Mouse (Mus musculus): ENCODE measurements at regions not wholly inside any gene's neighbourhood (a gene's known extent, or its start where the extent isn't known, plus 50 kb on each side); places are given as distances from the start of the nearest gene placed in this dataset.

GRCm38 (mm10) chr13:116087541-116088308 lies 221.8 kb downstream of the Isl1 start:
- no peak for DNase-seq (ENCODE audit: low spot score)
- no peaks in the 10 kb centered on the region for H3K36me3 ChIP-seq (replicated peaks)
- WGBS: 68% methylated on average over 4 of the region's 4 CpGs
- H3K27ac ChIP-seq (replicated peaks): no peak overlapping the region
- H3K4me1 ChIP-seq: no peaks in the 10 kb centered on the region
- H3K4me3 ChIP-seq: no peak overlapping the region
- no peaks in the 10 kb centered on the region for H3K9me3 ChIP-seq
- H3K27me3 ChIP-seq (replicated peaks; ENCODE audit: low read depth, poor library complexity, severe bottlenecking): no peaks in the 10 kb centered on the region

- Histone ChIP-seq H3K4me3 (no peak overlapping the region), H3K36me3 (replicated peaks) (no peaks in the 10 kb centered on the region), H3K27ac (replicated peaks) (no peak overlapping the region), H3K9me3 (no peaks in the 10 kb centered on the region), H3K4me1 (no peaks in the 10 kb centered on the region), H3K27me3 (replicated peaks; ENCODE audit: low read depth, poor library complexity, severe bottlenecking) (no peaks in the 10 kb centered on the region)
- no peak for DNase-seq (ENCODE audit: low spot score)
- WGBS: 81% methylated on average over 1 of the region's 1 CpGs
Observed at GRCm38 (mm10) chr13:116087140-116087539, 222.3 kb downstream of the Isl1 start.

DNA sequence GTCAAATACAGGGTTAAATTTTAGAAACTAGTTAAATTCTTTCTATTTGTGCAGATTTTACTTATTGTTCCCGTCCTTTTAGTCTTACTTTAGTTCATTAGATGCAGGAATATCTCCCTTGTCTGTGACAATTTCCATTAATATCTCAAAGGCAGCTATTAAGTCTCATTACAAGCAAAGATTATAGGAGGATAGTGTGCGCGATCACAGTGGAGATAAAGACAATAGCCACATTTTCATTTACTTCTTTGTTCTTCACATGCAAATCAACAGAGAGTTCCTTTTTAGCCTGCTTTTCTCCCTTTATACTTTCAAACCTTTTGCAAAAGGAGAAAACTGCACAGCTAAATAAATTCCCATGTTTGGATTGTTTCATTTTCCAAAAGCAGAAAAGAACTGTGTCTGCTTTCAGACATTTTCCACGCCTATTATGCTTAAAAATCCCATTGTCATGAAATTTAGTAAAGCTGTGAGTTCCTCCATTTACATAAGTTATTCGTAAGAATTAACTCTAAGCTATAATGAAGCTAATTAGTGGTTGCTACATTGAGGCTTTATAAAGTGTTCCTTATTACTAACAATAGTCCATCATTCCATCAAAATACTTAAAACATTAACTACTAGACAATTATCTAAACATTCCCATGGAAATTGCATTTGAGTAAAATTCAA lies 252.4 kb downstream of the Isl1 start:
- 74% methylated on average over 5 of the region's 5 CpGs for WGBS
- H3K9me3 ChIP-seq: no peaks in the 10 kb centered on the region

DNA sequence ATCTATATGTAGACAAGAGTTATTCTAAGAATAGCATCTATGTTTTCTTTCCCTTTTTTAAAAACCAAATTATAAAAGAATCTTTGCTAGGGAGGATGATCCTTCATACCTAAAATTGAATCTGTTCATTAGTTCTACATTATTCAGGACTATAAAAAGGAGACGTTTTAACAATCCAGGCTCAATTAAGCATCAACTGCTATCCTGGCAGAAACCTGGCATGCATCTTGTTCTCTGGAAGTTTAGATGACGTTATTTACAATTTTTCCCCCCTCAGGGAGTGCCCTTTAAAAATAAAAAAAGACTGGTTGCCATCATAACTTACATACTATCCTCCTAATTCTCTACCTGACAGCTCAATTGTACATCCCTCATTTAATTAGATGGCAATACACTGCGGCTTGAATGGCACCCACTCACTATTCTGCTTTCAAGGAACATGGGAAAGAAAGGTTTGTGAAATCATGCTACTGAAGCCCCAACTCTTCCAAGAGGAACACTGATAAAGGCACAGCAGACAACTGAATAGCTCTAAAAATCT lies 253.3 kb downstream of the Isl1 start:
- WGBS: 83% methylated on average over 3 of the region's 3 CpGs
- H3K27ac ChIP-seq (replicated peaks): no peak overlapping the region
- no peaks in the 10 kb centered on the region for H3K9me3 ChIP-seq
- H3K36me3 ChIP-seq (replicated peaks): no peaks in the 10 kb centered on the region
- no peak for DNase-seq (ENCODE audit: low spot score)
- no peak overlapping the region for H3K4me3 ChIP-seq
- H3K27me3 ChIP-seq (replicated peaks; ENCODE audit: low read depth, poor library complexity, severe bottlenecking): no peaks in the 10 kb centered on the region
- H3K4me1 ChIP-seq: no peaks in the 10 kb centered on the region

More for the DNA sequence above, 252.4 kb downstream of the Isl1 start:
- no peaks in the 10 kb centered on the region for H3K36me3 ChIP-seq (replicated peaks)
- H3K4me1 ChIP-seq: no peaks in the 10 kb centered on the region
- H3K4me3 ChIP-seq: no peak overlapping the region
- H3K27ac ChIP-seq (replicated peaks): no peak overlapping the region
- H3K27me3 ChIP-seq (replicated peaks; ENCODE audit: low read depth, poor library complexity, severe bottlenecking): no peaks in the 10 kb centered on the region
- DNase-seq (ENCODE audit: low spot score): no peak

DNA sequence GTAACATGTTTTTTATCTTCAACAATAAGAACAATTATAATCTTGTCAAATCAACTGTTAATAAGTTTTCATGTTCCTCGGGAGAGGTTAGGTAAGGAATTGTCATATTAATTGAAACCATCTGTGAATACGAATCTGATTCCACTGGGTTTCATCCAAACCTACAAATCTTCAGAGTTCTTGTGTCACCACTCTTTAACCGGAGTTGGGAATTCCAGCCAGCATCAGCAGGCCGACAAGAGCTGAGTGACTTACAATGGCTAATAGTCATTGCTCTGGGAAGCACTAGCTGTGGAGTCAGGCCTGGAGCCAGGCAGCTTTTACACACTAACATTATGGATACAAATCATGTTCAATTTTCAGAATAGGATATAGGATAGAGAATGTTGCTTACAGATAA lies 273.3 kb downstream of the Isl1 start:
- no peaks in the 10 kb centered on the region for H3K4me1 ChIP-seq
- no peak overlapping the region for H3K27ac ChIP-seq (replicated peaks)
- no peaks in the 10 kb centered on the region for H3K36me3 ChIP-seq (replicated peaks)
- DNase-seq (ENCODE audit: low spot score): no peak
- H3K9me3 ChIP-seq: no peaks in the 10 kb centered on the region
- H3K4me3 ChIP-seq: no peak overlapping the region
- H3K27me3 ChIP-seq (replicated peaks; ENCODE audit: low read depth, poor library complexity, severe bottlenecking): no peaks in the 10 kb centered on the region
- 71% methylated on average over 4 of the region's 4 CpGs for WGBS

DNA sequence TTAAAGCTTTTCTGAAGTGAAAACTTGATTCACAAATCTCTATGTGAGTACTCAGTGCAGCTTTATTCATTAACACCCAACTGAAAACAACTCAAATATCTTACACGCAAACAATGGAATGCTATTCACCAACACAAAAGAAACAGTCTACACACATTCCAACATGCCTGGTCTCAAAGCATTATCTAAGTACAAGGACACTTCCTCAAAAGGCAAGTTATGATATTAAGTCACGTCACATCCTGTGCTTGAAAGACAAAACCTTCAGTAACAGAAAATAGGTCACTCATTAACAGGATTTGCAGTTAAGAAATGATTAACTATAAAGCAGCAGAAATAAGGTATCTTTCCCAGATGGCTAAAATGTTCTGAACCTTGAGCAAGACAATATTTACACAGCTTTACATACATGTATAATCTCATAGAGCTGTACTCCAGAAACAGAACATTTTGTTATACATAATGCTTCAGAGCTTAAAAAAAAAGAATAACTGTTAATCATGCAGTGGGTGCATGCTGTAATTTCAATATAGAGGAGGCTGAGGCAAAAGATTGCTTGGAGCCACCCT lies 279.3 kb downstream of the Isl1 start:
- no peak for DNase-seq (ENCODE audit: low spot score)
- H3K4me1 ChIP-seq: no peaks in the 10 kb centered on the region

GRCm38 (mm10) chr13:116028583-116028982 lies 280.9 kb downstream of the Isl1 start:
- Histone ChIP-seq H3K4me1 (no peaks in the 10 kb centered on the region), H3K9me3 (no peaks in the 10 kb centered on the region), H3K27me3 (replicated peaks; ENCODE audit: low read depth, poor library complexity, severe bottlenecking) (no peaks in the 10 kb centered on the region), H3K36me3 (replicated peaks) (no peaks in the 10 kb centered on the region), H3K27ac (replicated peaks) (no peak overlapping the region), H3K4me3 (no peak overlapping the region)
- 87% methylated on average over 2 of the region's 2 CpGs for WGBS
- DNase-seq (ENCODE audit: low spot score): no peak

More for the DNA sequence above, 279.3 kb downstream of the Isl1 start:
- H3K27me3 ChIP-seq (replicated peaks; ENCODE audit: low read depth, poor library complexity, severe bottlenecking): no peaks in the 10 kb centered on the region
- no peak overlapping the region for H3K4me3 ChIP-seq
- no peaks in the 10 kb centered on the region for H3K9me3 ChIP-seq
- WGBS: 88% methylated on average over 2 of the region's 2 CpGs
- no peaks in the 10 kb centered on the region for H3K36me3 ChIP-seq (replicated peaks)
- H3K27ac ChIP-seq (replicated peaks): no peak overlapping the region

GRCm38 (mm10) chr13:116027147-116027546 lies 282.3 kb downstream of the Isl1 start:
- no peaks in the 10 kb centered on the region for H3K4me1 ChIP-seq

GRCm38 (mm10) chr13:116017886-116018285 lies 291.6 kb downstream of the Isl1 start:
- no peaks in the 10 kb centered on the region for H3K9me3 ChIP-seq
- H3K27me3 ChIP-seq (replicated peaks; ENCODE audit: low read depth, poor library complexity, severe bottlenecking): no peaks in the 10 kb centered on the region
- DNase-seq (ENCODE audit: low spot score): no peak
- H3K36me3 ChIP-seq (replicated peaks): no peaks in the 10 kb centered on the region
- no peak overlapping the region for H3K27ac ChIP-seq (replicated peaks)
- WGBS: 80% methylated on average over 5 of the region's 5 CpGs
- no peaks in the 10 kb centered on the region for H3K4me1 ChIP-seq
- H3K4me3 ChIP-seq: no peak overlapping the region

More at GRCm38 (mm10) chr13:116027147-116027546, 282.3 kb downstream of the Isl1 start:
- H3K27ac ChIP-seq (replicated peaks): no peak overlapping the region
- H3K4me3 ChIP-seq: no peak overlapping the region
- WGBS: 86% methylated on average over 2 of the region's 2 CpGs
- H3K36me3 ChIP-seq (replicated peaks): no peaks in the 10 kb centered on the region
- H3K27me3 ChIP-seq (replicated peaks; ENCODE audit: low read depth, poor library complexity, severe bottlenecking): no peaks in the 10 kb centered on the region
- H3K9me3 ChIP-seq: no peaks in the 10 kb centered on the region
- DNase-seq (ENCODE audit: low spot score): no peak

DNA sequence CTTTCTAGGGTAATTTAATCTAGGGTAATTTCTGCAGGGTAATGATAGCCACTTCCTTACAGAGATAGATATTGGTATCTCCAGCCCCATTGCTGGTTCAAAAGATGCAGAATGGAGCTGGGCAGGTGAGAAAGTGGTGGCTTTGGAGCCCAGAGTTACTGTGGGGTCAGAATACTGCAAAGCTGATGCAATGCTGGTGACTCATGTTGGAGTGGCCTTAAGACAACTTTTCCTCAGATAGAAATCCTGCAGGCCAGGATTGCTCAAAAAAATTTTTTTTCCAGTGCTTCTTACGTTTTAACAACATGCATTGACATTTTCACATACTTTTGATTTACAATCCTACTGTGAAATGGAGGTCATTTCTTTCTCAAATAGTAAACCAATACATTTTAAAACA lies 305.8 kb downstream of the Isl1 start:
- Histone ChIP-seq H3K27me3 (replicated peaks; ENCODE audit: low read depth, poor library complexity, severe bottlenecking) (no peaks in the 10 kb centered on the region), H3K36me3 (replicated peaks) (no peaks in the 10 kb centered on the region), H3K4me1 (no peaks in the 10 kb centered on the region), H3K27ac (replicated peaks) (no peak overlapping the region), H3K9me3 (no peaks in the 10 kb centered on the region), H3K4me3 (no peak overlapping the region)
- no peak for DNase-seq (ENCODE audit: low spot score)
- 91% methylated on average over 1 of the region's 1 CpGs for WGBS

DNA sequence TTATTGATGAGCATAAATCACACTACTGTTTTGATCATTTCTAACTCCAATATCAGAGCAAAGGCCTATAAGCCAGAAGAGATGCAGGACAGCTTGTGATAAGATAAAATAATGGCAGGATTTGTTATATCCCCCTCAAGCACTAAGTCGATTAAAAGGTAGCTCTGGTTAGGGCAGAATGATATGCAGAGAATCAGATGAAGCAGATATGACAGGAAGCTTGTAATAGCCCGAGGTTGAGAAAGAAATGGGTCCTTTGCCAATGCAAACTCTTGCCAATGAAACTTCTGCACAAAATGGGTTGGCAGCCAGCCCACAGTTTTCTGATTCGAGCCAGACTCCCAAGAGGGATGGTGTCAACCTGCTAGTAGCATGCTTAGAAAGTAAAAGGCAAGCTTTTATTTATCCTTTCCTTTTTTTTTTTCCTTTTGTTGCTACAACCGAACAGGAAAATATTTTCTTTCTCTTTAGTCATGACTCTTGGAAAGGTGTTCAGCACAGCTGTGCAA lies 307.0 kb downstream of the Isl1 start:
- H3K27me3 ChIP-seq (replicated peaks; ENCODE audit: low read depth, poor library complexity, severe bottlenecking): no peaks in the 10 kb centered on the region
- H3K27ac ChIP-seq (replicated peaks): no peak overlapping the region
- WGBS: 81% methylated on average over 4 of the region's 4 CpGs
- H3K4me1 ChIP-seq: no peaks in the 10 kb centered on the region
- no peak overlapping the region for H3K4me3 ChIP-seq
- H3K36me3 ChIP-seq (replicated peaks): no peaks in the 10 kb centered on the region
- no peak for DNase-seq (ENCODE audit: low spot score)
- H3K9me3 ChIP-seq: no peaks in the 10 kb centered on the region

- 83% methylated on average over 3 of the region's 3 CpGs for WGBS
Observed at GRCm38 (mm10) chr13:115990591-115990990, 318.9 kb downstream of the Isl1 start.

More at GRCm38 (mm10) chr13:115990591-115990990, 318.9 kb downstream of the Isl1 start:
- Histone ChIP-seq H3K4me3 (no peak overlapping the region), H3K9me3 (no peaks in the 10 kb centered on the region), H3K27me3 (replicated peaks; ENCODE audit: low read depth, poor library complexity, severe bottlenecking) (no peaks in the 10 kb centered on the region), H3K27ac (replicated peaks) (no peak overlapping the region), H3K4me1 (no peaks in the 10 kb centered on the region), H3K36me3 (replicated peaks) (no peaks in the 10 kb centered on the region)
- no peak for DNase-seq (ENCODE audit: low spot score)

Data from embryonic facial prominence, embryonic 10.5 days (tissue).